Mouse (Mus musculus): ENCODE data around the gene Arhgap45. TPM values are rescaled to one million over a fixed set of nuclear protein-coding genes. Genes with fewer than 3 reads are reported as not detected.

The Arhgap45 gene
- polyA plus RNA-seq, 1 experiment from 2014 or later: 11.3 TPM

- WGBS: 96% methylated on average over 21 of the region's 21 CpGs
- Histone ChIP-seq H3K4me3 (peak overlapping the region; percentile 16; the same call in 1 of the 2 replicates), H3K4me1 (peaks cover 22% of the 10 kb centered on the region)
Observed at GRCm38 (mm10) chr10:79978061-79978460, 38.4 kb upstream of the Arhgap45 start.

GRCm38 (mm10) chr10:79979401-79980155, 36.9 kb upstream of the Arhgap45 start:
- H3K9me3 ChIP-seq: no peaks in the 10 kb centered on the region; the same call in 1 of the 2 replicates
- H3K36me3 ChIP-seq (replicated peaks): peaks cover 72% of the 10 kb centered on the region
- H3K4me1 ChIP-seq: peaks cover 29% of the 10 kb centered on the region
- H3K27ac ChIP-seq (replicated peaks): no peak overlapping the region
- WGBS: 94% methylated on average over 22 of the region's 22 CpGs
- H3K4me3 ChIP-seq: 0 out of 2 replicates have a peak overlapping the region, but pooled peaks have one; percentile 13
- H3K27me3 ChIP-seq (replicated peaks; ENCODE audit: low read depth, poor library complexity, severe bottlenecking): peaks cover 11% of the 10 kb centered on the region; the same call in 1 of the 2 replicates
- no peak for DNase-seq (ENCODE audit: low spot score)

More at GRCm38 (mm10) chr10:79978061-79978460, 38.4 kb upstream of the Arhgap45 start:
- DNase-seq (ENCODE audit: low spot score): no peak
- Histone ChIP-seq H3K9me3 (no peaks in the 10 kb centered on the region; the same call in 1 of the 2 replicates), H3K27me3 (replicated peaks; ENCODE audit: low read depth, poor library complexity, severe bottlenecking) (peaks cover 20% of the 10 kb centered on the region), H3K27ac (replicated peaks) (no peak overlapping the region), H3K36me3 (replicated peaks) (peaks cover 82% of the 10 kb centered on the region)

GRCm38 (mm10) chr10:79983205-79983604, 33.2 kb upstream of the Arhgap45 start:
- Histone ChIP-seq H3K36me3 (replicated peaks) (peaks cover 35% of the 10 kb centered on the region), H3K4me3 (peak overlapping the region; percentile 69), H3K4me1 (peaks cover 56% of the 10 kb centered on the region), H3K9me3 (no peaks in the 10 kb centered on the region), H3K27me3 (replicated peaks; ENCODE audit: low read depth, poor library complexity, severe bottlenecking) (peaks cover 16% of the 10 kb centered on the region), H3K27ac (replicated peaks) (peak overlapping the region; percentile 92)
- WGBS: 84% methylated on average over 5 of the region's 5 CpGs
- DNase-seq (ENCODE audit: low spot score): no peak

DNA sequence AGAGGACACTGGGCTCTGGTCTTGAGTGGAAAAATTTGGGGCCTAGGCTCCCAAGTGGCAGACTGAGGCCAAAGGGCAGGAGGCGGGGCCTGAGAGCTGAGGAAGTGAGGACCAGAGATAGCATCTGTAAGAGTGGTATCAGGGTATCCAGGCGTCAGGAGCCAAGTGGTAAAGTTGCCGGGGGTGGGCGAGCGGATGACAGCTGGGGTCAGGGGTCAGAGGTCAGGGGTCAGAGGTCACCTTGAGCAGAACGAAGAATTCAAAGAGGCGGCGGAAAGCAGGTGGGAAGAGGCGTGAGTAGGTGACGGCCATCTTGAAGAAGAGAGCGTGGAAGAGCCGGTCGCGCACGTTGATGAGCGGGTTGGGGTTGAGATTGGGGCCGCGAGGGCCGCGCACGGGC, 32.8 kb upstream of the Arhgap45 start:
- peaks cover 31% of the 10 kb centered on the region for H3K36me3 ChIP-seq (replicated peaks)
- peak overlapping the region; percentile 92 for H3K27ac ChIP-seq (replicated peaks)
- peaks cover 20% of the 10 kb centered on the region for H3K27me3 ChIP-seq (replicated peaks; ENCODE audit: low read depth, poor library complexity, severe bottlenecking)
- peak overlapping the region; percentile 69 for H3K4me3 ChIP-seq
- WGBS: under 1% methylated on average over 21 of the region's 21 CpGs
- peaks cover 61% of the 10 kb centered on the region for H3K4me1 ChIP-seq
- no peaks in the 10 kb centered on the region for H3K9me3 ChIP-seq
- peak; percentile 76 for DNase-seq (ENCODE audit: low spot score)

- Histone ChIP-seq H3K27ac (replicated peaks) (peak within 1 kb of the TSS; percentile 92), H3K4me3 (peak within 1 kb of the TSS; percentile 69), H3K36me3 (replicated peaks) (peaks cover 24% of the 10 kb centered on the region), H3K4me1 (peaks cover 67% of the 10 kb centered on the region), H3K9me3 (no peaks in the 10 kb centered on the region), H3K27me3 (replicated peaks; ENCODE audit: low read depth, poor library complexity, severe bottlenecking) (peaks cover 27% of the 10 kb centered on the region)
- DNase-seq (ENCODE audit: low spot score): peak; percentile 89
- under 1% methylated on average over 49 of the region's 49 CpGs for WGBS
Observed at GRCm38 (mm10) chr10:79984195-79984816, 32.1 kb upstream of the Arhgap45 start, which contains the start of gene Tmem259. Tmem259 (minus strand) TSS chr10:79984330.

DNA sequence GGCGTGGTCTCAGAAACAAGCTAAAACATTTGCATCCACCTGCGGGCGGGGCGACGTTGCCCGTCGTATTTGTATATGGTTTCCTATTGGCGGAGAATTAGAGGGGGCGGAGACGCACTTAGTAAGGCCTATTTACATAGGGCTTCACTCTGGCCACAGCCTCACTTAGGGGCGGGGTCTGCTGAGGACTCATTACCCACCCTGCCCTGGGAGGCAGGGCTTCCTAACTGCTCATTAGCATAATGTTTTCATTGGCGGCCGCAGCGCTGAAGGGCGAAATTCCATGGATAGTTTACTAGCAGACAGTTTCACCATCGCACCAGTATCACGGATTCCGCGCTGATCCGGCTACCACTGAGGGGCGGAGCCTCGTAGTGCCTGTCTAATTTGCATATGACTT, 31.6 kb upstream of the Arhgap45 start:
- under 1% methylated on average over 22 of the region's 22 CpGs for WGBS
- peaks cover 70% of the 10 kb centered on the region for H3K4me1 ChIP-seq
- H3K27me3 ChIP-seq (replicated peaks; ENCODE audit: low read depth, poor library complexity, severe bottlenecking): peaks cover 32% of the 10 kb centered on the region
- peak overlapping the region; percentile 92 for H3K27ac ChIP-seq (replicated peaks)
- H3K36me3 ChIP-seq (replicated peaks): peaks cover 19% of the 10 kb centered on the region
- H3K4me3 ChIP-seq: peak overlapping the region; percentile 69
- H3K9me3 ChIP-seq: no peaks in the 10 kb centered on the region
- peak; percentile 94 for DNase-seq (ENCODE audit: low spot score)

- H3K4me1 ChIP-seq: peaks cover 72% of the 10 kb centered on the region
Observed at GRCm38 (mm10) chr10:79985334-79986231, 30.9 kb upstream of the Arhgap45 start.

GRCm38 (mm10) chr10:79986232-79986878, 30.1 kb upstream of the Arhgap45 start:
- Histone ChIP-seq H3K4me1 (peaks cover 73% of the 10 kb centered on the region), H3K36me3 (replicated peaks) (peaks cover 15% of the 10 kb centered on the region), H3K27ac (replicated peaks) (peak overlapping the region; percentile 92), H3K27me3 (replicated peaks; ENCODE audit: low read depth, poor library complexity, severe bottlenecking) (peaks cover 36% of the 10 kb centered on the region), H3K4me3 (peak overlapping the region; percentile 69), H3K9me3 (peaks cover 4% of the 10 kb centered on the region; the same call in 1 of the 2 replicates)
- WGBS: 44% methylated on average over 6 of the region's 6 CpGs
- DNase-seq (ENCODE audit: low spot score): no peak

More at GRCm38 (mm10) chr10:79985334-79986231, 30.9 kb upstream of the Arhgap45 start:
- peaks cover 15% of the 10 kb centered on the region for H3K36me3 ChIP-seq (replicated peaks)
- H3K27ac ChIP-seq (replicated peaks): peak overlapping the region; percentile 92
- H3K4me3 ChIP-seq: peak overlapping the region; percentile 69
- DNase-seq (ENCODE audit: low spot score): peak; percentile 64
- H3K27me3 ChIP-seq (replicated peaks; ENCODE audit: low read depth, poor library complexity, severe bottlenecking): peaks cover 36% of the 10 kb centered on the region
- 5% methylated on average over 35 of the region's 35 CpGs for WGBS
- H3K9me3 ChIP-seq: no peaks in the 10 kb centered on the region

DNA sequence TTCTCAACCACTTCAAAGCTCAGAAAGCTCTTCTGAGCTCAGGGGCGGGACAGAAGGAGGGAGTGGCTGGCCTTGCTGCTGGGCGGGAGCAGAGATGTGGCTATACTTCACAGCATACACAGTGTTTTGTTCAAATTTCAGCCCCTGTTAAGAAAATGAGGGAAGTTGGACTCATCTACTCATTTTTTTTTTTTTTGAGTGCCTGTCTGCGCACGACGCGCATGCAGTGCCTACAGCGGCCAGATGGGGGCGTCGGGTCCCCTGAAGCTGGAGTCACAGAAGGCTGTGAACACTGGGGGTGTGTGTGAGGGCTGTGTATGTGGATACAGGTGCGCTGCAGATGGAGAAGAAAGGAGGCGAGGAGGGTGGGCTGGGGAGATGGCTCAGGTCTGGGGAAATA, 29.5 kb upstream of the Arhgap45 start:
- Histone ChIP-seq H3K27me3 (replicated peaks; ENCODE audit: low read depth, poor library complexity, severe bottlenecking) (peaks cover 36% of the 10 kb centered on the region), H3K4me3 (peak overlapping the region; percentile 69), H3K27ac (replicated peaks) (peak overlapping the region; percentile 90)

DNA sequence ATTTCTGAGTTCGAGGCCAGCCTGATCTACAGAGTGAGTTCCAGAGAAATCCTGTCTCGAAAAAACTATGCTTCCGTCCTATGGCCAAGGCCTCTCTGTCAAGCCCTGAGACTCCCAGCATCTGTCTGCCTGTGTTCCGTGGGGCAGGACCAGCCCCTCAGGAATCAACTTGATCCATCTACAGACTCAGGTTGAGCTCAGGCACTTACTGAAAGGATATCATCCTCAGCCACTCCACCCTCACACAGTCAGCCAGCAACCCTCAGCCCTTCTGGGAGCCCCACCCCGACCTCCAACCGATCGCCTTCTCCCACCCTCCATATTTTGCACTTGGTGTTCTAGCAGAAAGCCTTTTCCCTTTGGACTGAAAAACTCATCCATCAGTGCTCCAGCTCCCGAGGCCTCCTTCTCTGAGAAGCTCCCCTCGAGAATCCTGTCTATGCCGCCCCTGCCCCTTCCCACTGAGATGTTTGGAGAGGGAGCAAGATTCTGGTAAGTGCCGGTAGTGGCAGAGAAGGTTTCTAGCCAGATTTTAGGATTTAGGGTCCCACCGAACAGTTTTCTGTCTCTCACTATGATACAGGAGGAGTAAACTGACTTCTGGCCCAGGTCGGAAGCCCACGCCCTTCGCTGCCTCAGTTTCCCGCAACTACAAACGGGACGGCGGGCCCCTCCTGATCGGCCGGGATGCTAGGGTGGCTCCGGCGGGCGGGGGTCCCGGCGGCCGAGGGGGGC, 28.5 kb upstream of the Arhgap45 start:
- H3K4me1 ChIP-seq: peaks cover 60% of the 10 kb centered on the region
- peak overlapping the region; percentile 90 for H3K27ac ChIP-seq (replicated peaks)
- DNase-seq (ENCODE audit: low spot score): peak; percentile 48

More for the DNA sequence above, 29.5 kb upstream of the Arhgap45 start:
- 4% methylated on average over 11 of the region's 11 CpGs for WGBS
- Histone ChIP-seq H3K9me3 (peaks cover 9% of the 10 kb centered on the region; the same call in 1 of the 2 replicates), H3K4me1 (peaks cover 68% of the 10 kb centered on the region), H3K36me3 (replicated peaks) (peaks cover 15% of the 10 kb centered on the region)
- peak; percentile 91 for DNase-seq (ENCODE audit: low spot score)

More for the DNA sequence above, 28.5 kb upstream of the Arhgap45 start:
- H3K36me3 ChIP-seq (replicated peaks): peaks cover 25% of the 10 kb centered on the region
- 10% methylated on average over 27 of the region's 27 CpGs for WGBS
- peak overlapping the region; percentile 69 for H3K4me3 ChIP-seq
- H3K9me3 ChIP-seq: peaks cover 9% of the 10 kb centered on the region; the same call in 1 of the 2 replicates
- H3K27me3 ChIP-seq (replicated peaks; ENCODE audit: low read depth, poor library complexity, severe bottlenecking): peaks cover 36% of the 10 kb centered on the region

Measured in embryonic facial prominence, embryonic 10.5 days (tissue).